Mouse (Mus musculus): ENCODE measurements around the gene Gm5767.

The Gm5767 gene

GRCm38 (mm10) chr16:8670041-8671035, 10.2 kb upstream of the Gm5767 start:
- DNase-seq (ENCODE audit: low spot score in 2 of 2) = no peak

- peak; percentile 95 to 96 for DNase-seq (ENCODE audit: low spot score in 2 of 2)
These were observed 8.8 kb upstream of the Gm5767 start, which contains the start of gene Carhsp1 for GRCm38 (mm10) chr16:8671551-8672349. Carhsp1 (minus strand) TSS chr16:8672155.

GRCm38 (mm10) chr16:8672350-8672687, 8.3 kb upstream of the Gm5767 start:
- DNase-seq (ENCODE audit: low spot score in 2 of 2) = no peak

GRCm38 (mm10) chr16:8672811-8673210, 7.8 kb upstream of the Gm5767 start:
- no peak for DNase-seq (ENCODE audit: low spot score in 2 of 2)

GRCm38 (mm10) chr16:8673343-8673742, 7.2 kb upstream of the Gm5767 start:
- no peak for DNase-seq (ENCODE audit: low spot score in 2 of 2)

GRCm38 (mm10) chr16:8674165-8674564, 6.4 kb upstream of the Gm5767 start:
- DNase-seq (ENCODE audit: low spot score in 2 of 2) = peak; percentile 45 to 63

- peak in 1 of 2 experiments; percentile 49 for DNase-seq (ENCODE audit: low spot score in 2 of 2)
These were observed 5.0 kb upstream of the Gm5767 start for GRCm38 (mm10) chr16:8675559-8675958.

GRCm38 (mm10) chr16:8676228-8676627, 4.3 kb upstream of the Gm5767 start:
- no peak for DNase-seq (ENCODE audit: low spot score in 2 of 2)

GRCm38 (mm10) chr16:8676800-8677199, 3.8 kb upstream of the Gm5767 start:
- peak; percentile 52 to 66 for DNase-seq (ENCODE audit: low spot score in 2 of 2)

GRCm38 (mm10) chr16:8678035-8678434, 2.5 kb upstream of the Gm5767 start:
- DNase-seq (ENCODE audit: low spot score in 2 of 2) = peak; percentile 47 to 53

- peak; percentile 53 to 56 for DNase-seq (ENCODE audit: low spot score in 2 of 2)
These were observed 1.9 kb upstream of the Gm5767 start for GRCm38 (mm10) chr16:8678676-8679075.

- DNase-seq (ENCODE audit: low spot score in 2 of 2) = no peak
These were observed 790 bp upstream of the Gm5767 start for GRCm38 (mm10) chr16:8679780-8680179.

- DNase-seq (ENCODE audit: low spot score in 2 of 2) = no peak
These were observed 4.5 kb downstream of the Gm5767 start for GRCm38 (mm10) chr16:8685087-8685486.

- peak; percentile 73 to 84 for DNase-seq (ENCODE audit: low spot score in 2 of 2)
These were observed 5.7 kb downstream of the Gm5767 start for GRCm38 (mm10) chr16:8686121-8686870.

GRCm38 (mm10) chr16:8686871-8687535, 6.4 kb downstream of the Gm5767 start:
- peak; percentile 67 to 70 for DNase-seq (ENCODE audit: low spot score in 2 of 2)

- no peak for DNase-seq (ENCODE audit: low spot score in 2 of 2)
These were observed 7.1 kb downstream of the Gm5767 start for GRCm38 (mm10) chr16:8687559-8688112.

GRCm38 (mm10) chr16:8689979-8690656, 9.5 kb downstream of the Gm5767 start:
- no peak for DNase-seq (ENCODE audit: low spot score in 2 of 2)

GRCm38 (mm10) chr16:8691206-8691605, 10.6 kb downstream of the Gm5767 start:
- no peak for DNase-seq (ENCODE audit: low spot score in 2 of 2)

- DNase-seq (ENCODE audit: low spot score in 2 of 2) = no peak
These were observed 19.0 kb downstream of the Gm5767 start for GRCm38 (mm10) chr16:8699556-8699955.

GRCm38 (mm10) chr16:8700586-8700985, 20.0 kb downstream of the Gm5767 start:
- no peak for DNase-seq (ENCODE audit: low spot score in 2 of 2)
